Mouse (Mus musculus) natural killer cell, adult 2 months (primary cell): ENCODE results near the gene Lysmd1.

Experiments used
- DNase-seq, 2 experiments: peaks; one replicate each; pipeline ENCODE4 v3.0.0; 2022; ENCODE audit warnings: low spot score in 2 of 2

Gene Lysmd1

GRCm38 (mm10) chr3:95173256-95173949 lies 39.5 kb downstream of the Lysmd1 start:
- DNase-seq: no peak

GRCm38 (mm10) chr3:95174011-95174592 lies 40.2 kb downstream of the Lysmd1 start:
- peak; percentile 73 to 81 for DNase-seq

- DNase-seq: no peak
These were observed 42.6 kb downstream of the Lysmd1 start for GRCm38 (mm10) chr3:95176500-95176899.

- DNase-seq: no peak
These were observed 43.7 kb downstream of the Lysmd1 start for GRCm38 (mm10) chr3:95177583-95177982.

- no peak for DNase-seq
These were observed 45.1 kb downstream of the Lysmd1 start for GRCm38 (mm10) chr3:95178948-95179347.

GRCm38 (mm10) chr3:95179890-95180289 lies 46.0 kb downstream of the Lysmd1 start:
- no peak for DNase-seq

GRCm38 (mm10) chr3:95181841-95182240 lies 48.0 kb downstream of the Lysmd1 start:
- no peak for DNase-seq

- no peak for DNase-seq
These were observed 51.1 kb downstream of the Lysmd1 start for GRCm38 (mm10) chr3:95184796-95185577.

- no peak for DNase-seq
These were observed 52.2 kb downstream of the Lysmd1 start for GRCm38 (mm10) chr3:95186100-95186499.

GRCm38 (mm10) chr3:95186888-95187287 lies 53.0 kb downstream of the Lysmd1 start:
- DNase-seq: no peak
